Mouse (Mus musculus) intestine, embryonic 14.5 days (tissue): ENCODE data around the gene Svep1. TPM values are rescaled to one million over a fixed set of nuclear protein-coding genes. Genes with fewer than 3 reads are reported as not detected.

Source experiments
- ATAC-seq: fragments of 200-750 bp; cut with Nextera tagmentation; replicated peaks from 2 replicates; pipeline ENCODE4 v1.8.0; 2017; ENCODE audit warnings: low read depth, moderate number of reproducible peaks, moderate TSS enrichment, moderate library complexity; ENCODE audit not compliant: low FRiP score, low TSS enrichment
- DNase-seq: peaks from one replicate; pipeline ENCODE4 v3.0.0-alpha.2; 2018; ENCODE audit warnings: low spot score
- H3K27ac ChIP-seq: fragments of 300-500 bp; sonication (generic); 2 replicates; pipeline ENCODE4 v1.5.1; 2014; ENCODE audit warnings: low read depth, mild to moderate bottlenecking, control low read depth
- H3K27me3 ChIP-seq: fragments of 300-500 bp; sonication (generic); replicated peaks from 2 replicates; pipeline ENCODE4 v1.6.1; 2014; ENCODE audit warnings: low read length, control low read depth; ENCODE audit not compliant: control insufficient read depth, insufficient read depth
- H3K36me3 ChIP-seq: fragments of 300-500 bp; sonication (generic); 2 replicates; pipeline ENCODE4 v1.6.1; 2014; ENCODE audit warnings: low read length, control low read depth; ENCODE audit not compliant: control insufficient read depth, insufficient read depth
- H3K4me1 ChIP-seq: fragments of 300-500 bp; sonication (generic); replicated peaks from 2 replicates; pipeline ENCODE4 v1.6.1; 2014; ENCODE audit warnings: low read length, control low read depth, mixed read lengths; ENCODE audit not compliant: control insufficient read depth, insufficient read depth
- H3K4me2 ChIP-seq: fragments of 300-500 bp; sonication (generic); 2 replicates; pipeline ENCODE4 v1.6.1; 2014; ENCODE audit warnings: low read length
- H3K4me3 ChIP-seq: fragments of 300-500 bp; sonication (generic); 2 replicates; pipeline ENCODE4 v1.5.1; 2014; ENCODE audit warnings: low read depth, low read length, control low read depth, mixed read lengths
- H3K9ac ChIP-seq: fragments of 300-500 bp; sonication (generic); 2 replicates; pipeline ENCODE4 v1.6.1; 2014; ENCODE audit warnings: mild to moderate bottlenecking, low read length
- H3K9me3 ChIP-seq: fragments of 300-500 bp; sonication (generic); 2 replicates; pipeline ENCODE4 v1.6.1; 2016; ENCODE audit warnings: low read length, control low read depth; ENCODE audit not compliant: control insufficient read depth
- WGBS: fragments of 180-500 bp; shearing (Covaris S2); extraction: QIAGEN DNeasy Blood & Tissue Kit; methylation state at CpG from one replicate; pipeline ENCODE4 v1.1.7; 2014; 5-methylcytosine and 5-hydroxymethylcytosine counted together
- polyA plus RNA-seq: library from polyadenylated mRNA; unstranded; fragments of >200 nt; fragmentation: Nextera tagmentation; extraction: Ambion mirVana; gene quantifications from 2 replicates; pipeline ENCODE4 v1.2.1, GENCODE M21; 2014

Gene Svep1
- polyA plus RNA-seq, 1 experiment from 2014 or later, result 9.5 TPM

DNA sequence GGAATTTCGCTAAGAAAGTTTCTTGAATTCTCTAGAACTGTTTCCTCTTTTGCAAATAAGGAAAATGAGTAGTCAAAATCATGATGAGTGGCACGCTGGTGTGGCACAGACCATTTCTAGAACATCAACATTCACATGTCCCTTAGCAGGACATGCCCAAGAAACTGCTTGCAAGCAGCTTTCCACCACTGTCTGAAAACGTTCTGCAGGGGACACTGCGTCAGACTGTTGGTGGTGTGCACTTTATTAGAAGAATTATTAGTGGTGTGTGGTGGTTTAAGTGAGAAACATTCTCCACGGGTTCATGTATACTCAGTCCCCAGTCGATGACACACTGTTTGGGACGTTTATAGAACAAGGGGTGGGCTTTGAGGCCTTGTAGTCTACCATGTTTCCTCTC lies 40.9 kb downstream of the Svep1 start:
- no peak overlapping the region for H3K9ac ChIP-seq
- no peaks in the 10 kb centered on the region for H3K36me3 ChIP-seq
- ATAC-seq, result no peak
- WGBS, result 69% methylated on average over 7 of the region's 7 CpGs
- no peaks in the 10 kb centered on the region for H3K27me3 ChIP-seq
- H3K4me3 ChIP-seq, result no peak overlapping the region
- H3K27ac ChIP-seq, result no peak overlapping the region
- H3K4me1 ChIP-seq, result peaks cover 15% of the 10 kb centered on the region; the same call in 1 of the 2 replicates
- no peak for DNase-seq
- H3K4me2 ChIP-seq, result no peak overlapping the region
- H3K9me3 ChIP-seq, result no peaks in the 10 kb centered on the region

GRCm38 (mm10) chr4:58161901-58162300 lies 44.8 kb downstream of the Svep1 start:
- DNase-seq, result no peak
- H3K27me3 ChIP-seq, result no peaks in the 10 kb centered on the region
- WGBS, result 80% methylated on average over 2 of the region's 2 CpGs
- no peak overlapping the region for H3K9ac ChIP-seq
- no peak overlapping the region for H3K4me3 ChIP-seq
- H3K27ac ChIP-seq, result no peak overlapping the region
- ATAC-seq, result no peak
- H3K9me3 ChIP-seq, result no peaks in the 10 kb centered on the region
- H3K4me2 ChIP-seq, result no peak overlapping the region
- 0 out of 2 replicates have a peak, but pooled peaks cover 9% of the 10 kb centered on the region for H3K4me1 ChIP-seq
- no peaks in the 10 kb centered on the region for H3K36me3 ChIP-seq

GRCm38 (mm10) chr4:58159564-58159963 lies 47.1 kb downstream of the Svep1 start:
- Histone ChIP-seq H3K9me3 (no peaks in the 10 kb centered on the region), H3K36me3 (no peaks in the 10 kb centered on the region), H3K27me3 (no peaks in the 10 kb centered on the region), H3K9ac (no peak overlapping the region), H3K27ac (no peak overlapping the region), H3K4me2 (no peak overlapping the region), H3K4me3 (no peak overlapping the region), H3K4me1 (0 out of 2 replicates have a peak, but pooled peaks cover 9% of the 10 kb centered on the region)
- 13% methylated on average over 1 of the region's 1 CpGs for WGBS
- DNase-seq (no peak), ATAC-seq (no peak)

GRCm38 (mm10) chr4:58150301-58150700 lies 56.4 kb downstream of the Svep1 start:
- Histone ChIP-seq H3K9me3 (no peaks in the 10 kb centered on the region), H3K36me3 (no peaks in the 10 kb centered on the region), H3K4me3 (no peak overlapping the region), H3K4me1 (0 out of 2 replicates have a peak, but pooled peaks cover 7% of the 10 kb centered on the region), H3K9ac (no peak overlapping the region), H3K4me2 (no peak overlapping the region), H3K27ac (no peak overlapping the region), H3K27me3 (no peaks in the 10 kb centered on the region)
- WGBS, result 79% methylated on average over 3 of the region's 3 CpGs
- no peak for ATAC-seq
- no peak for DNase-seq

GRCm38 (mm10) chr4:58149186-58149585 lies 57.5 kb downstream of the Svep1 start:
- WGBS, result 18% methylated on average over 1 of the region's 1 CpGs
- H3K9me3 ChIP-seq, result no peaks in the 10 kb centered on the region
- H3K9ac ChIP-seq, result no peak overlapping the region

GRCm38 (mm10) chr4:58148547-58148946 lies 58.1 kb downstream of the Svep1 start:
- H3K27ac ChIP-seq, result no peak overlapping the region
- ATAC-seq, result no peak

More at GRCm38 (mm10) chr4:58149186-58149585, 57.5 kb downstream of the Svep1 start:
- Histone ChIP-seq H3K36me3 (no peaks in the 10 kb centered on the region), H3K4me1 (0 out of 2 replicates have a peak, but pooled peaks cover 7% of the 10 kb centered on the region), H3K27ac (no peak overlapping the region), H3K4me2 (no peak overlapping the region), H3K4me3 (no peak overlapping the region), H3K27me3 (no peaks in the 10 kb centered on the region)
- no peak for DNase-seq
- ATAC-seq, result no peak

GRCm38 (mm10) chr4:58146676-58147075 lies 60.0 kb downstream of the Svep1 start:
- WGBS, result 100% methylated on average over 2 of the region's 2 CpGs
- Histone ChIP-seq H3K27ac (no peak overlapping the region), H3K9me3 (no peaks in the 10 kb centered on the region), H3K4me1 (0 out of 2 replicates have a peak, but pooled peaks cover 7% of the 10 kb centered on the region), H3K4me2 (no peak overlapping the region), H3K27me3 (no peaks in the 10 kb centered on the region), H3K9ac (no peak overlapping the region), H3K4me3 (no peak overlapping the region), H3K36me3 (no peaks in the 10 kb centered on the region)
- no peak for ATAC-seq
- DNase-seq, result no peak

More at GRCm38 (mm10) chr4:58148547-58148946, 58.1 kb downstream of the Svep1 start:
- Histone ChIP-seq H3K27me3 (no peaks in the 10 kb centered on the region), H3K4me1 (0 out of 2 replicates have a peak, but pooled peaks cover 7% of the 10 kb centered on the region), H3K36me3 (no peaks in the 10 kb centered on the region), H3K4me2 (no peak overlapping the region), H3K9me3 (no peaks in the 10 kb centered on the region), H3K4me3 (no peak overlapping the region), H3K9ac (no peak overlapping the region)
- no peak for DNase-seq

DNA sequence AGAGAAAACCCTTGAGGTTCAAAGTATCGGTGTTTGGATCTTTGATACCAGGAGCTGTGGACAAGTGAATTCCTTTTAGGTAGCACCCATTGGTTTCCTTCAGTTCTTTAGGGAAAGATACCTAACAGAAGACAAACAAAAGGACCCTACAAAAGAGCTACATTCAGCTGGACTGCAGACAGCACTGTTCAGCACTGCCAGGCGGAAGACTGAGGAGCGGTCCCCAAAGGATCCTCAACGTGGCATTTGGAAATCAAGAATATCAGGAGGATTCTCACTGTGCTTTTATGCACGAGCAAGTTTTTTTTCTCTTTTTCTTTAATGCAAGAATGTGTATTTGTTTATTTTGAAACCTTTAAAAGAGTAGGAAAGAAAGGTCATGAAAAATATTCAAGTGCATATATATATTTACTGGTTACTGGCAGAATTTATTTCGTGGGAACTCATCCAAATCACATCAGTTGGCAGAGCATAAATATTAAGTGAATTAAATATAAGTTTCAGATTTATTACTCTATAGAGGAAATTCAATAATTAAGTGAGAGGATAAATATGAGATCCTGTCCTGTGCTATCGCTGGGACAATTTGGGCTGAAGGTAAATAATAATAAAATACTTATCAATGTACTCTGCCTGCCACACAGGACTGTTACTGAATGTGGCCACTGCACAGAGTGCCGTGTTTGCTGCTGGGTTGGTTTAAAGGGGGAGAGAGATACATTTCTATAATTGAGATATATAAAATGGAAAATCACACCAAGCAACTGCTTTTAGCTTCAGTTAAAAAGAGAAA lies 66.7 kb downstream of the Svep1 start:
- Histone ChIP-seq H3K9ac (no peak overlapping the region), H3K4me1 (no peaks in the 10 kb centered on the region), H3K27me3 (no peaks in the 10 kb centered on the region), H3K9me3 (no peaks in the 10 kb centered on the region), H3K36me3 (peaks cover 8% of the 10 kb centered on the region; the same call in 1 of the 2 replicates), H3K4me2 (no peak overlapping the region), H3K27ac (no peak overlapping the region), H3K4me3 (no peak overlapping the region)
- ATAC-seq (no peak), DNase-seq (no peak)
- 79% methylated on average over 8 of the region's 8 CpGs for WGBS

- DNase-seq (no peak), ATAC-seq (no peak)
- no peak overlapping the region for H3K4me3 ChIP-seq
- WGBS, result 88% methylated on average over 6 of the region's 6 CpGs
- no peak overlapping the region for H3K4me2 ChIP-seq
- no peak overlapping the region for H3K9ac ChIP-seq
- H3K27me3 ChIP-seq, result no peaks in the 10 kb centered on the region
- H3K4me1 ChIP-seq, result no peaks in the 10 kb centered on the region
- no peak overlapping the region for H3K27ac ChIP-seq
- H3K9me3 ChIP-seq, result no peaks in the 10 kb centered on the region
- peaks cover 8% of the 10 kb centered on the region; the same call in 1 of the 2 replicates for H3K36me3 ChIP-seq
These were observed 67.4 kb downstream of the Svep1 start for GRCm38 (mm10) chr4:58139241-58139640.
